Mouse (Mus musculus) CH12.LX (cell line): ENCODE measurements around the gene Selenot. TPM values are rescaled to one million over a fixed set of nuclear protein-coding genes. Genes with fewer than 3 reads are reported as not detected.

Experiments
- DNase-seq: peaks from one replicate; pipeline ENCODE4 v3.0.0-alpha.2; 2013; ENCODE audit errors: extremely low read depth
- H3K27ac ChIP-seq: 2 replicates; pipeline ENCODE4 v1.5.1; 2012; ENCODE audit warnings: low read depth, mild to moderate bottlenecking, control low read depth, moderate library complexity; ENCODE audit not compliant: insufficient read depth
- H3K27me3 ChIP-seq: replicated peaks from 2 replicates; pipeline ENCODE3; 2012; ENCODE audit warnings: inconsistent platforms
- H3K36me3 ChIP-seq, 2 experiments: replicated peaks in 1 of 2; 2 replicates each; pipeline versions ENCODE3 to v1.6.1; 2012; ENCODE audit warnings: inconsistent platforms in 1 of 2, low read length in 1 of 2, mild to moderate bottlenecking in 1 of 2, mixed read lengths in 1 of 2, moderate library complexity in 1 of 2; ENCODE audit not compliant: control insufficient read depth in 1 of 2, insufficient read depth in 1 of 2
- H3K4me1 ChIP-seq, 2 experiments: 2 replicates each; pipeline ENCODE4 v1.6.1; 2012; ENCODE audit warnings: inconsistent platforms in 1 of 2, moderate library complexity in 1 of 2; ENCODE audit not compliant: insufficient read depth in 2 of 2, control insufficient read depth in 1 of 2
- H3K4me2 ChIP-seq: 2 replicates; pipeline ENCODE4 v1.6.1; 2012; ENCODE audit warnings: low read depth, mild to moderate bottlenecking, control low read depth; ENCODE audit not compliant: poor library complexity, insufficient read depth, severe bottlenecking
- H3K4me3 ChIP-seq, 3 experiments: fragments of 150-350 bp in 1 of 3; sonication (generic) in 1 of 3; replicated peaks in 1 of 3; 2 replicates each; pipeline versions ENCODE3 to v1.5.1; 2011 to 2012; ENCODE audit warnings: low read depth in 2 of 3, low read length in 2 of 3, mild to moderate bottlenecking in 2 of 3, moderate library complexity in 2 of 3, control low read depth in 1 of 3, improper control_type of control experiment in 1 of 3, inconsistent platforms in 1 of 3, mixed read lengths in 1 of 3; ENCODE audit not compliant: poor library complexity in 1 of 3
- H3K79me2 ChIP-seq: replicated peaks from 2 replicates; pipeline ENCODE4 v1.6.1; 2012; ENCODE audit warnings: mild to moderate bottlenecking, moderate library complexity; ENCODE audit not compliant: control insufficient read depth, poor library complexity, insufficient read depth, severe bottlenecking; ENCODE audit errors: extremely low read depth
- H3K9ac ChIP-seq: 2 replicates; pipeline ENCODE4 v1.6.1; 2012; ENCODE audit warnings: low read depth, mild to moderate bottlenecking, control low read depth, moderate library complexity; ENCODE audit not compliant: insufficient read depth
- H3K9me3 ChIP-seq: replicated peaks from 2 replicates; pipeline ENCODE3; 2012; ENCODE audit warnings: low read length, inconsistent platforms, mixed read lengths
- BHLHE40 ChIP-seq: IDR thresholded peaks from 2 replicates; pipeline ENCODE4 v1.6.1; 2011; ENCODE audit warnings: mild to moderate bottlenecking, low read depth, low read length, improper control_type of control experiment
- CHD1 ChIP-seq: IDR thresholded peaks from 2 replicates; pipeline ENCODE4 v1.6.1; 2012; ENCODE audit warnings: low read depth, low read length, improper control_type of control experiment, inconsistent platforms
- CHD2 ChIP-seq: IDR thresholded peaks from 2 replicates; pipeline ENCODE4 v1.6.1; 2011; ENCODE audit warnings: low read length, improper control_type of control experiment
- CTCF ChIP-seq, 2 experiments: IDR thresholded peaks in 1 of 2; conservative IDR thresholded peaks in 1 of 2; 2 replicates each; pipeline ENCODE4 v1.5.1; 2011 to 2012; ENCODE audit warnings: low read depth in 2 of 2, low read length in 2 of 2, improper control_type of control experiment in 1 of 2, inconsistent platforms in 1 of 2, mild to moderate bottlenecking in 1 of 2, moderate library complexity in 1 of 2
- E2F4 ChIP-seq: IDR thresholded peaks from 2 replicates; pipeline ENCODE4 v1.6.1; 2011; ENCODE audit warnings: low read depth, low read length, improper control_type of control experiment; ENCODE audit not compliant: insufficient replicate concordance
- ELF1 ChIP-seq: IDR thresholded peaks from 2 replicates; pipeline ENCODE4 v1.6.1; 2014; ENCODE audit warnings: low read depth, mild to moderate bottlenecking, inconsistent platforms, low read length, improper control_type of control experiment
- EP300 ChIP-seq: IDR thresholded peaks from 2 replicates; pipeline ENCODE4 v1.6.1; 2011; ENCODE audit warnings: low read length, improper control_type of control experiment
- ETS1 ChIP-seq: conservative IDR thresholded peaks from 2 replicates; pipeline ENCODE4 v1.6.1; 2012; ENCODE audit warnings: low read depth, mild to moderate bottlenecking, inconsistent platforms, low read length, improper control_type of control experiment, moderate library complexity
- GABPA ChIP-seq: IDR thresholded peaks from 2 replicates; pipeline ENCODE4 v1.6.1; 2012; ENCODE audit warnings: low read depth, low read length, improper control_type of control experiment, inconsistent platforms; ENCODE audit not compliant: insufficient replicate concordance
- HCFC1 ChIP-seq: IDR thresholded peaks from 2 replicates; pipeline ENCODE4 v1.6.1; 2012; ENCODE audit warnings: low read depth, mild to moderate bottlenecking, inconsistent platforms, low read length, improper control_type of control experiment
- IRF4 ChIP-seq: IDR thresholded peaks from 2 replicates; pipeline ENCODE4 v1.6.1; 2014; ENCODE audit warnings: low read depth, mild to moderate bottlenecking, inconsistent platforms, low read length, improper control_type of control experiment
- JUN ChIP-seq: IDR thresholded peaks from 2 replicates; pipeline ENCODE4 v1.6.1; 2011; ENCODE audit warnings: low read depth, mild to moderate bottlenecking, low read length, improper control_type of control experiment, moderate library complexity; ENCODE audit not compliant: insufficient read depth
- JUND ChIP-seq: conservative IDR thresholded peaks from 2 replicates; pipeline ENCODE4 v1.6.1; 2011; ENCODE audit warnings: low read depth, low read length, improper control_type of control experiment
- KAT2A ChIP-seq: IDR thresholded peaks from 2 replicates; pipeline ENCODE4 v1.6.1; 2012; ENCODE audit warnings: low read length, improper control_type of control experiment, inconsistent platforms; ENCODE audit not compliant: insufficient replicate concordance
- MAFK ChIP-seq: IDR thresholded peaks from 2 replicates; pipeline ENCODE4 v1.6.1; 2011; ENCODE audit warnings: low read length, improper control_type of control experiment; ENCODE audit not compliant: insufficient replicate concordance
- MAZ ChIP-seq: IDR thresholded peaks from 2 replicates; pipeline ENCODE4 v1.6.1; 2012; ENCODE audit warnings: low read depth, mild to moderate bottlenecking, inconsistent platforms, low read length, improper control_type of control experiment, moderate library complexity
- MEF2A ChIP-seq: IDR thresholded peaks from 2 replicates; pipeline ENCODE4 v1.6.1; 2014; ENCODE audit warnings: low read depth, mild to moderate bottlenecking, inconsistent platforms, low read length, improper control_type of control experiment, borderline replicate concordance
- MXI1 ChIP-seq: IDR thresholded peaks from 2 replicates; pipeline ENCODE4 v1.6.1; 2011; ENCODE audit warnings: mild to moderate bottlenecking, low read depth, low read length, improper control_type of control experiment
- NELFE ChIP-seq: IDR thresholded peaks from 2 replicates; pipeline ENCODE4 v1.6.1; 2011; ENCODE audit warnings: low read depth, low read length, improper control_type of control experiment
- POLR2A ChIP-seq: IDR thresholded peaks from 2 replicates; pipeline ENCODE4 v1.6.1; 2011; ENCODE audit warnings: low read depth, mild to moderate bottlenecking, improper control_type of control experiment, low read length
- POLR2AphosphoS2 ChIP-seq: IDR thresholded peaks from 2 replicates; pipeline ENCODE4 v1.6.1; 2011; ENCODE audit warnings: low read depth, low read length, improper control_type of control experiment
- RAD21 ChIP-seq: IDR thresholded peaks from 2 replicates; pipeline ENCODE4 v1.6.1; 2011; ENCODE audit warnings: low read depth, mild to moderate bottlenecking, low read length, improper control_type of control experiment, moderate library complexity
- RCOR1 ChIP-seq: conservative IDR thresholded peaks from 2 replicates; pipeline ENCODE4 v1.6.1; 2012; ENCODE audit warnings: low read depth, mild to moderate bottlenecking, inconsistent platforms, low read length, improper control_type of control experiment
- SIN3A ChIP-seq: IDR thresholded peaks from 2 replicates; pipeline ENCODE4 v1.6.1; 2012; ENCODE audit warnings: low read length, improper control_type of control experiment, inconsistent platforms
- SMC3 ChIP-seq: IDR thresholded peaks from 2 replicates; pipeline ENCODE4 v1.6.1; 2011; ENCODE audit warnings: low read depth, low read length, improper control_type of control experiment
- TBP ChIP-seq: conservative IDR thresholded peaks from 2 replicates; pipeline ENCODE4 v1.6.1; 2011; ENCODE audit warnings: low read depth, low read length, improper control_type of control experiment
- TCF12 ChIP-seq: IDR thresholded peaks from 2 replicates; pipeline ENCODE4 v1.6.1; 2014; ENCODE audit warnings: low read depth, mild to moderate bottlenecking, inconsistent platforms, low read length, improper control_type of control experiment
- UBTF ChIP-seq: IDR thresholded peaks from 2 replicates; pipeline ENCODE4 v1.6.1; 2012; ENCODE audit warnings: low read depth, mild to moderate bottlenecking, inconsistent platforms, low read length, improper control_type of control experiment, moderate library complexity
- USF1 ChIP-seq: IDR thresholded peaks from 2 replicates; pipeline ENCODE4 v1.6.1; 2014; ENCODE audit warnings: low read depth, mild to moderate bottlenecking, inconsistent platforms, low read length, improper control_type of control experiment
- USF2 ChIP-seq: conservative IDR thresholded peaks from 2 replicates; pipeline ENCODE4 v1.6.1; 2011; ENCODE audit warnings: low read depth, low read length, improper control_type of control experiment
- ZC3H11A ChIP-seq: IDR thresholded peaks from 2 replicates; pipeline ENCODE4 v1.6.1; 2012; ENCODE audit warnings: low read depth, mild to moderate bottlenecking, inconsistent platforms, low read length, improper control_type of control experiment
- ZNF384 ChIP-seq: IDR thresholded peaks from 2 replicates; pipeline ENCODE4 v1.6.1; 2012; ENCODE audit warnings: low read depth, low read length, improper control_type of control experiment, inconsistent platforms
- dilution Hi-C: fragments of 300-500 bp; cut with MboI; formaldehyde crosslinking; loops from 2 replicates; pipeline ENCODE4 v1.14.3; 2020; ENCODE audit warnings: low sequenced_read_pairs; ENCODE audit not compliant: extremely low pct_unique_long_range_greater_than_20kb, extremely low pct_ligation_motif_present
- in situ Hi-C: fragments of 300-500 bp; cut with MboI; formaldehyde crosslinking; loops from 3 replicates; pipeline ENCODE4 v1.14.3; 2019; ENCODE audit warnings: low sequenced_read_pairs, low pct_ligation_motif_present, low pct_unique_long_range_greater_than_20kb, mixed read lengths
- polyA plus RNA-seq: library from polyadenylated mRNA; unstranded; fragments of >175 nt; gene quantifications from 2 replicates; pipeline ENCODE4 v1.2.1, GENCODE M21; 2012; ENCODE audit warnings: low read depth; ENCODE audit not compliant: insufficient read length
- total RNA-seq, 2 experiments: library from RNA; depleted of rRNA; stranded (reverse); fragments of 300-350 nt in 1 of 2; fragments of >200 nt in 1 of 2; gene quantifications; 2 replicates each; pipeline ENCODE4 v1.2.3; 2012 to 2014

Selenot gene
- total and polyA plus RNA-seq, 3 experiments: 63.6 to 254 (median 157) TPM

GRCm38 (mm10) chr3:58593623-58594022 lies 17.2 kb downstream of the Selenot start:
- peaks cover 2% of the 10 kb centered on the region for H3K9me3 ChIP-seq
- dilution Hi-C loops: no loop called here
- H3K79me2 ChIP-seq: peaks cover 7% of the 10 kb centered on the region
- H3K4me1 ChIP-seq: peaks cover 2 to 32% of the 10 kb centered on the region in 2 experiments; a peak in 3 of 4 replicates
- peak; percentile 81 for DNase-seq
- no peak overlapping the region for H3K4me3 ChIP-seq
- H3K4me2 ChIP-seq: no peak overlapping the region
- TF ChIP-seq SMC3 (no peak), RAD21 (no peak; the same call in 1 of the 2 replicates), POLR2A (peak; percentile 30; the same call in 1 of the 2 replicates), TCF12 (peak; percentile 89), CHD2 (peak; percentile 59; the same call in 1 of the 2 replicates), BHLHE40 (peak; percentile 73), ZC3H11A (no peak), POLR2AphosphoS2 (0 out of 2 replicates have a peak, but pooled peaks have one; percentile 35), RCOR1 (no peak), SIN3A (peak; percentile 72; the same call in 1 of the 2 replicates), HCFC1 (no peak), ELF1 (no peak), ETS1 (peak; percentile 92), USF1 (no peak), TBP (0 out of 2 replicates have a peak, but pooled peaks have one; percentile 42), GABPA (no peak), EP300 (peak; percentile 83), IRF4 (peak; percentile 90), JUND (0 out of 2 replicates have a peak, but pooled peaks have one; percentile 35), MEF2A (peak; percentile 66; the same call in 1 of the 2 replicates), ZNF384 (peak; percentile 55)
- no peaks in the 10 kb centered on the region for H3K27me3 ChIP-seq
- peaks cover 20 to 49% of the 10 kb centered on the region in 2 experiments for H3K36me3 ChIP-seq
- peak overlapping the region; percentile 44; the same call in 1 of the 2 replicates for H3K9ac ChIP-seq
- peak overlapping the region; percentile 41; the same call in 1 of the 2 replicates for H3K27ac ChIP-seq
- in situ Hi-C loops: no loop called here

DNA sequence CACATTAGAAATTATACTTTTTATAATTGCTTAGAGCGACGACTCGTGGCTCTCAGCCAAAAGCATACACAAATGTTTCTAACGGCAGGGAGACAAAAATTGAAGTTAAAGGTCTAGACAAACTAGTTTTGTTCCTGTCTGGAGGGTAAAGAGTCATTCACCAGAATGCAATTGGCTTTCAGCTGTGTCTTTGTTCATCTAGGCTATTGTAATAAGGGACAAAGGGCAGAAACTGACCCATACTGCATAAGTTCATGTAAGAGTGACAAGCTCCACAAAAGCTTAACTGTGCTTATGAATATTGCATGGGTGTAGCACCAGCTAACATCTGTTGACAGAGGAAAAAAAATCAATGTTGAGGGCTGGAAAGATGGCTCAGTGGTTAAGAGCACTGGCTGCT lies 32.1 kb downstream of the Selenot start:
- H3K4me3 ChIP-seq: no peak overlapping the region
- H3K9me3 ChIP-seq: peaks cover 4% of the 10 kb centered on the region
- in situ Hi-C loops (no loop called here), dilution Hi-C loops (no loop called here)
- no peak overlapping the region for H3K9ac ChIP-seq
- no peaks in the 10 kb centered on the region for H3K27me3 ChIP-seq
- no peak for DNase-seq
- TF ChIP-seq HCFC1 (no peak), GABPA (no peak), ZNF384 (no peak), UBTF (no peak), MEF2A (no peak), KAT2A (no peak), MXI1 (no peak), USF1 (no peak), ELF1 (no peak), TCF12 (no peak), CHD1 (no peak), USF2 (no peak), POLR2A (no peak), TBP (no peak), NELFE (no peak), MAZ (no peak), E2F4 (no peak), MAFK (no peak), CTCF (conservative IDR thresholded peaks at IDR 0.05 in 1 of 2, IDR thresholded peaks at IDR 0.05 in 1 of 2; ENCODE audit: low read depth in 2 of 2, low read length in 2 of 2) (no peak), JUN (no peak)
- peaks cover 0 to 8% of the 10 kb centered on the region in 2 experiments; a peak in 1 of 4 replicates for H3K4me1 ChIP-seq
- no peak overlapping the region for H3K4me2 ChIP-seq
- H3K27ac ChIP-seq: no peak overlapping the region
- H3K79me2 ChIP-seq: no peaks in the 10 kb centered on the region
- no peaks in the 10 kb centered on the region for H3K36me3 ChIP-seq
